Mouse (Mus musculus): ENCODE results near the gene Abhd12.

- TF ChIP-seq CTCF (IDR thresholded peaks at IDR 0.05; ENCODE audit: low read depth, low read length), result no peak
- no peak for TF ChIP-seq POLR2AphosphoS5 (IDR thresholded peaks at IDR 0.05; ENCODE audit: insufficient replicate concordance, low read depth, low read length)
- no peak for TF ChIP-seq GATA1 (IDR thresholded peaks at IDR 0.05; ENCODE audit: borderline replicate concordance, low read length)
Observed at GRCm38 (mm10) chr2:150944017-150944416, 39.5 kb upstream of the Abhd12 start.
